Mouse (Mus musculus): ENCODE results near the gene Id3.
"Not testable (repeated sequence)": the region's sequence is repeated elsewhere in the genome, so short reads cannot be mapped to it uniquely, and the experiment has no call there.

Id3 gene

GRCm38 (mm10) chr4:136143193-136143976, at the start of gene Id3:
Gene Id3 (plus strand): TSS chr4:136143497.
- DNase-seq (ENCODE audit: low read depth) = peak; percentile 96

- no peak for DNase-seq (ENCODE audit: low read depth)
Measured at GRCm38 (mm10) chr4:136094519-136095219, 48.6 kb upstream of the Id3 start.

GRCm38 (mm10) chr4:136095490-136096105, 47.7 kb upstream of the Id3 start:
- no peak for DNase-seq (ENCODE audit: low read depth)

GRCm38 (mm10) chr4:136096446-136097113, 46.7 kb upstream of the Id3 start:
- no peak for DNase-seq (ENCODE audit: low read depth)

GRCm38 (mm10) chr4:136098446-136098845, 44.9 kb upstream of the Id3 start:
- no peak for DNase-seq (ENCODE audit: low read depth)

GRCm38 (mm10) chr4:136100396-136101070, 42.8 kb upstream of the Id3 start:
- no peak for DNase-seq (ENCODE audit: low read depth)

GRCm38 (mm10) chr4:136101753-136102152, 41.5 kb upstream of the Id3 start:
- not testable (repeated sequence) for DNase-seq (ENCODE audit: low read depth)

GRCm38 (mm10) chr4:136104590-136105337, 38.5 kb upstream of the Id3 start:
- DNase-seq (ENCODE audit: low read depth) = no peak

GRCm38 (mm10) chr4:136106880-136107301, 36.4 kb upstream of the Id3 start:
- no peak for DNase-seq (ENCODE audit: low read depth)

GRCm38 (mm10) chr4:136109153-136109552, 34.1 kb upstream of the Id3 start:
- no peak for DNase-seq (ENCODE audit: low read depth)

GRCm38 (mm10) chr4:136109941-136110900, 33.1 kb upstream of the Id3 start:
- no peak for DNase-seq (ENCODE audit: low read depth)

GRCm38 (mm10) chr4:136112344-136112743, 31.0 kb upstream of the Id3 start:
- DNase-seq (ENCODE audit: low read depth) = no peak

- no peak for DNase-seq (ENCODE audit: low read depth)
Measured at GRCm38 (mm10) chr4:136114747-136115146, 28.6 kb upstream of the Id3 start.

GRCm38 (mm10) chr4:136117022-136117421, 26.3 kb upstream of the Id3 start:
- DNase-seq (ENCODE audit: low read depth) = peak; percentile 81

- peak; percentile 40 for DNase-seq (ENCODE audit: low read depth)
Measured at GRCm38 (mm10) chr4:136120041-136120440, 23.3 kb upstream of the Id3 start.

- no peak for DNase-seq (ENCODE audit: low read depth)
Measured at GRCm38 (mm10) chr4:136121158-136121557, 22.1 kb upstream of the Id3 start.

- DNase-seq (ENCODE audit: low read depth) = no peak
Measured at GRCm38 (mm10) chr4:136121844-136122468, 21.3 kb upstream of the Id3 start.

- peak; percentile 85 for DNase-seq (ENCODE audit: low read depth)
Measured at GRCm38 (mm10) chr4:136123111-136123791, 20.0 kb upstream of the Id3 start.

GRCm38 (mm10) chr4:136123792-136124161, 19.5 kb upstream of the Id3 start:
- no peak for DNase-seq (ENCODE audit: low read depth)
